Mouse (Mus musculus): ENCODE results near the gene Esyt1. TPM values are rescaled to one million over a fixed set of nuclear protein-coding genes. Genes with fewer than 3 reads are reported as not detected.

The Esyt1 gene
- polyA plus RNA-seq, 1 experiment, result 166 TPM

DNA sequence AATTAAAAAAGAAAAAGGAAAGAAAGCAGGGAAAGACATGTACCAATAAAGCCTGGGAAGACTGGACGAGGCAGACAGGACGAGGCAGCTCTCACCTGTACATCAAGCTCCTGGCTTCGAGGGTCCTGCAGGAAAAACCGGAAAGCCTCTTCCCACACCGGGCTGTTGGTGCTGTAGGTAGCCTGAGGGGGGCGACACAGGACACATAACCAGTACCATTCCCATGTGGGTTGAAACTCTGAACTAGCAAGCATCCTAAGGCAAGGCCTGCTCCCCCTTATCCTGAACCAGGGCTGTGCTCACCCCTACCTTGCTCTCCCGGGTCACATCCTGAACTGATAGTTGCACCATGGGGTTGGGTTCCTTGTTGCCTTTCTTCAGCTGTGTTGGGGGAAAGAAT, 6.8 kb downstream of the Esyt1 start:
- peaks cover 77% of the 10 kb centered on the region for H3K36me3 ChIP-seq (ENCODE audit: control insufficient read depth, insufficient read depth)
- no peak overlapping the region for H3ac ChIP-seq (ENCODE audit: control insufficient read depth, insufficient read length)

GRCm38 (mm10) chr10:128516677-128517076, 9.0 kb downstream of the Esyt1 start:
- H3K4me2 ChIP-seq (ENCODE audit: low read depth), result no peak overlapping the region
- TF ChIP-seq USF1 (IDR thresholded peaks at IDR 0.05; ENCODE audit: low read depth) (no peak), MAX (IDR thresholded peaks at IDR 0.05; ENCODE audit: low read depth) (no peak), TCF12 (IDR thresholded peaks at IDR 0.05; ENCODE audit: insufficient read depth, poor library complexity, severe bottlenecking) (no peak), SRF (IDR thresholded peaks at IDR 0.05; ENCODE audit: control insufficient read depth, insufficient read length, low read depth) (no peak), MYOG (IDR thresholded peaks at IDR 0.05; ENCODE audit: control insufficient read depth in 1 of 3, insufficient read depth in 1 of 3, insufficient read length in 2 of 3, low read depth in 2 of 3) (no peak), POLR2A (IDR thresholded peaks at IDR 0.05; ENCODE audit: insufficient read length, low read depth) (no peak), TCF3 (IDR thresholded peaks at IDR 0.05; ENCODE audit: insufficient read length, low read depth) (no peak), CEBPB (IDR thresholded peaks at IDR 0.05; ENCODE audit: insufficient read depth, poor library complexity, severe bottlenecking) (no peak), MYOD1 (IDR thresholded peaks at IDR 0.05; ENCODE audit: control insufficient read depth in 1 of 3, insufficient read length in 2 of 3, low read depth in 2 of 3) (no peak), REST (IDR thresholded peaks at IDR 0.05; ENCODE audit: insufficient read depth, insufficient read length) (no peak), E2F4 (IDR thresholded peaks at IDR 0.05; ENCODE audit: insufficient read depth) (no peak), POLR2AphosphoS2 (IDR thresholded peaks at IDR 0.05; ENCODE audit: insufficient read length, low read depth) (no peak)

More for the DNA sequence above, 6.8 kb downstream of the Esyt1 start:
- Histone ChIP-seq H3K27me3 (ENCODE audit: control insufficient read depth, insufficient read depth, insufficient read length) (no peaks in the 10 kb centered on the region), H3K4me3 (no peak overlapping the region), H3K79me2 (ENCODE audit: control insufficient read depth, insufficient read depth) (peaks cover 9% of the 10 kb centered on the region), H3K4me2 (ENCODE audit: low read depth) (no peak overlapping the region)
- no peak for TF ChIP-seq REST (IDR thresholded peaks at IDR 0.05; ENCODE audit: insufficient read depth, insufficient read length)
- no peak for TF ChIP-seq TCF3 (IDR thresholded peaks at IDR 0.05; ENCODE audit: insufficient read length, low read depth)
- no peak for TF ChIP-seq USF1 (IDR thresholded peaks at IDR 0.05; ENCODE audit: low read depth)
- TF ChIP-seq MYOG (IDR thresholded peaks at IDR 0.05; ENCODE audit: control insufficient read depth in 1 of 3, insufficient read depth in 1 of 3, insufficient read length in 2 of 3, low read depth in 2 of 3), result no peak
- TF ChIP-seq POLR2A (IDR thresholded peaks at IDR 0.05; ENCODE audit: insufficient read length, low read depth), result no peak
- no peak for TF ChIP-seq CEBPB (IDR thresholded peaks at IDR 0.05; ENCODE audit: insufficient read depth, poor library complexity, severe bottlenecking)
- TF ChIP-seq SRF (IDR thresholded peaks at IDR 0.05; ENCODE audit: control insufficient read depth, insufficient read length, low read depth), result no peak
- TF ChIP-seq MAX (IDR thresholded peaks at IDR 0.05; ENCODE audit: low read depth), result no peak
- TF ChIP-seq POLR2AphosphoS2 (IDR thresholded peaks at IDR 0.05; ENCODE audit: insufficient read length, low read depth), result no peak
- no peak for TF ChIP-seq MYOD1 (IDR thresholded peaks at IDR 0.05; ENCODE audit: control insufficient read depth in 1 of 3, insufficient read length in 2 of 3, low read depth in 2 of 3)

DNA sequence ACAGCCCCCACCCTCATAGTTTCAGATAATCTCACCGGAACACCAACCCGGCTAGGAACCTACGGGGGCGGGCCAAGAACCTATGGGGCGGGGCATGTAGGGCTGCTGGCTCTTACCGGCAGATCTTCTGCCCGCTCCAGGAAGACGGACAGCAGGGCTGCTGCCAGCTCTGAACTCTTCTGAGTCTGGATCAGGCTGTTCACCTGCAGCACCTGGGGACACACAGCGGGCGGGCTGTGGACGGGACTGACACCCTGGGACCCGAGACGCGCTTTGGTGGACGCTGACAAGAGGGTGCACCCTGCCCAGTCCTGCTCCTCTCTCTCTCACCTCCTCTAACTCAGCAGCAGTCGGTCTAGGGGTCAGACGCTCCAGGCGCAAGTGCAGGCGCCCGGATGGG, 9.6 kb downstream of the Esyt1 start:
- Histone ChIP-seq H3K79me2 (ENCODE audit: control insufficient read depth, insufficient read depth) (no peaks in the 10 kb centered on the region), H3ac (ENCODE audit: control insufficient read depth, insufficient read length) (no peak overlapping the region), H3K4me3 (no peak overlapping the region), H3K27me3 (ENCODE audit: control insufficient read depth, insufficient read depth, insufficient read length) (no peaks in the 10 kb centered on the region), H3K36me3 (ENCODE audit: control insufficient read depth, insufficient read depth) (peaks cover 75% of the 10 kb centered on the region), H3K4me2 (ENCODE audit: low read depth) (no peak overlapping the region)
- TF ChIP-seq USF1 (IDR thresholded peaks at IDR 0.05; ENCODE audit: low read depth) (no peak), TCF12 (IDR thresholded peaks at IDR 0.05; ENCODE audit: insufficient read depth, poor library complexity, severe bottlenecking) (no peak), POLR2A (IDR thresholded peaks at IDR 0.05; ENCODE audit: insufficient read length, low read depth) (no peak), CEBPB (IDR thresholded peaks at IDR 0.05; ENCODE audit: insufficient read depth, poor library complexity, severe bottlenecking) (no peak), MYOG (IDR thresholded peaks at IDR 0.05; ENCODE audit: control insufficient read depth in 1 of 3, insufficient read depth in 1 of 3, insufficient read length in 2 of 3, low read depth in 2 of 3) (no peak), POLR2AphosphoS2 (IDR thresholded peaks at IDR 0.05; ENCODE audit: insufficient read length, low read depth) (peak; percentile 43)

More at GRCm38 (mm10) chr10:128516677-128517076, 9.0 kb downstream of the Esyt1 start:
- Histone ChIP-seq H3ac (ENCODE audit: control insufficient read depth, insufficient read length) (no peak overlapping the region), H3K79me2 (ENCODE audit: control insufficient read depth, insufficient read depth) (peaks cover 1% of the 10 kb centered on the region), H3K36me3 (ENCODE audit: control insufficient read depth, insufficient read depth) (peaks cover 81% of the 10 kb centered on the region), H3K4me3 (no peak overlapping the region), H3K27me3 (ENCODE audit: control insufficient read depth, insufficient read depth, insufficient read length) (no peaks in the 10 kb centered on the region)

DNA sequence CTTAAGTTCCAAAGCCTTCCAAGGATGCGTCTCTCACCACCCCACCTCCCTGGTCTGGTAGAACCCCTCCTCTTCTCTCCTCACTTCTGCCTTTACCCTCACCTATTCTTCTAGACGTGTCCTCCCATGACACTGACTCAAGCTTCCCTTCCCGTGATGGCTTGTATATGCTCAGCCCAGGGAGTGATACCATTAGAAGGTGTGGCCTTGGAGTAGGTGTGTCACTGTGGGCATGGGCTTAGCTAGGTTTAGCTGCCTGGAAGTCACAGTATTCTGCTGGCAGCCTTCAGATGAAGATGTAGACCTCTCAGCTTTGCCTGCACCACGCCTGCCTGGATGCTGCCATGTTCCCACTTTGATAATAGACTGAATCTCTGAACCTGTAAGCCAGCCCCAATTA, 10.6 kb downstream of the Esyt1 start:
- H3ac ChIP-seq (ENCODE audit: control insufficient read depth, insufficient read length), result no peak overlapping the region
- H3K36me3 ChIP-seq (ENCODE audit: control insufficient read depth, insufficient read depth), result peaks cover 73% of the 10 kb centered on the region
- H3K27me3 ChIP-seq (ENCODE audit: control insufficient read depth, insufficient read depth, insufficient read length), result no peaks in the 10 kb centered on the region
- TF ChIP-seq CEBPB (IDR thresholded peaks at IDR 0.05; ENCODE audit: insufficient read depth, poor library complexity, severe bottlenecking) (no peak), USF1 (IDR thresholded peaks at IDR 0.05; ENCODE audit: low read depth) (no peak), MYOG (IDR thresholded peaks at IDR 0.05; ENCODE audit: control insufficient read depth in 1 of 3, insufficient read depth in 1 of 3, insufficient read length in 2 of 3, low read depth in 2 of 3) (no peak), POLR2A (IDR thresholded peaks at IDR 0.05; ENCODE audit: insufficient read length, low read depth) (no peak), MYOD1 (IDR thresholded peaks at IDR 0.05; ENCODE audit: control insufficient read depth in 1 of 3, insufficient read length in 2 of 3, low read depth in 2 of 3) (no peak), TCF12 (IDR thresholded peaks at IDR 0.05; ENCODE audit: insufficient read depth, poor library complexity, severe bottlenecking) (no peak), TCF3 (IDR thresholded peaks at IDR 0.05; ENCODE audit: insufficient read length, low read depth) (no peak), REST (IDR thresholded peaks at IDR 0.05; ENCODE audit: insufficient read depth, insufficient read length) (no peak), SRF (IDR thresholded peaks at IDR 0.05; ENCODE audit: control insufficient read depth, insufficient read length, low read depth) (no peak), MAX (IDR thresholded peaks at IDR 0.05; ENCODE audit: low read depth) (no peak), E2F4 (IDR thresholded peaks at IDR 0.05; ENCODE audit: insufficient read depth) (no peak), POLR2AphosphoS2 (IDR thresholded peaks at IDR 0.05; ENCODE audit: insufficient read length, low read depth) (no peak)
- no peaks in the 10 kb centered on the region for H3K79me2 ChIP-seq (ENCODE audit: control insufficient read depth, insufficient read depth)
- no peak overlapping the region for H3K4me3 ChIP-seq
- H3K4me2 ChIP-seq (ENCODE audit: low read depth), result no peak overlapping the region

DNA sequence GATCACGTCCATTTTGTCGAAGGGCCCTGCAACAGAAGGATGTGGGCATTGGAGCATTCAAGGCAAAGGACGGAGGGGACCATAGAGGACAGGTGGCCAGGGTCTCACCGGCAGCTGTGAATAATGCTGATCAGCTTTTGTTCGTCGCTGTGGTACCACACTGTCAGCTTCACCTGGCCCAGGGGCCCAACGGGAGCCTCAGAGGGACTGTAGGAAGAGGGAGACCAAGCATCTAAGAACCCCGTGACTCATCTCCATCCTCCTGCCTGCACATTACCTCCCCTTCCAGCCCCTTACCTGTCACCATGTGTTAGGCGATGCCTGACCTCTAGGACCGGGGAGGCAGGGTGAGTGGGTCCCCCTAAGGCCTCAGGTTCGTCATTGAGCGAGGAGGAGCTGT, 13.9 kb downstream of the Esyt1 start:
- TF ChIP-seq MYOG (IDR thresholded peaks at IDR 0.05; ENCODE audit: control insufficient read depth in 1 of 3, insufficient read depth in 1 of 3, insufficient read length in 2 of 3, low read depth in 2 of 3) (no peak), POLR2AphosphoS2 (IDR thresholded peaks at IDR 0.05; ENCODE audit: insufficient read length, low read depth) (peak; percentile 28)
- H3K36me3 ChIP-seq (ENCODE audit: control insufficient read depth, insufficient read depth), result peaks cover 52% of the 10 kb centered on the region
- no peaks in the 10 kb centered on the region for H3K27me3 ChIP-seq (ENCODE audit: control insufficient read depth, insufficient read depth, insufficient read length)
- no peak overlapping the region for H3K4me3 ChIP-seq
- H3K4me2 ChIP-seq (ENCODE audit: low read depth), result no peak overlapping the region
- H3K79me2 ChIP-seq (ENCODE audit: control insufficient read depth, insufficient read depth), result no peaks in the 10 kb centered on the region
- no peak overlapping the region for H3ac ChIP-seq (ENCODE audit: control insufficient read depth, insufficient read length)
